Mouse (Mus musculus): Measurements from ENCODE around the gene Fbxw10. TPM values are rescaled to one million over a fixed set of nuclear protein-coding genes. Genes with fewer than 3 reads are reported as not detected.

Fbxw10 gene
- total and polyA plus RNA-seq, 3 experiments, result not detected

- Histone ChIP-seq H3K4me3 (ENCODE audit: control insufficient read depth in 1 of 2, insufficient read depth in 1 of 2, low read depth in 2 of 2, low read length in 2 of 2) (no peak overlapping the region), H3K36me3 (ENCODE audit: control insufficient read depth in 1 of 2, insufficient read depth in 2 of 2, low read length in 2 of 2) (peaks cover 3 to 7% of the 10 kb centered on the region in 2 experiments), H3K27ac (ENCODE audit: control insufficient read depth, low read depth, low read length) (no peak overlapping the region), H3K27me3 (ENCODE audit: control insufficient read depth in 1 of 2, insufficient read depth in 2 of 2, low read length in 2 of 2) (no peaks in the 10 kb centered on the region), H3K79me2 (ENCODE audit: control insufficient read depth, insufficient read depth, low read length, poor library complexity) (peaks cover 2% of the 10 kb centered on the region; the same call in 1 of the 2 replicates), H3K4me1 (ENCODE audit: control insufficient read depth in 1 of 2, insufficient read depth in 2 of 2, low read length in 2 of 2) (no peaks in the 10 kb centered on the region; a peak in 1 of 4 replicates), H3K9ac (ENCODE audit: control insufficient read depth, low read depth, low read length, poor library complexity, severe bottlenecking) (no peak overlapping the region), H3K9me3 (replicated peaks; ENCODE audit: insufficient read depth, low read length) (no peaks in the 10 kb centered on the region)
- no peak for TF ChIP-seq ZMIZ1 (IDR thresholded peaks at IDR 0.05; ENCODE audit: low read depth, low read length)
- TF ChIP-seq CHD1 (IDR thresholded peaks at IDR 0.05; ENCODE audit: low read depth, low read length), result no peak
- no peak for DNase-seq (ENCODE audit: low read depth, low spot score)
Measured at GRCm38 (mm10) chr11:62885323-62885722, 38.5 kb downstream of the Fbxw10 start.

DNA sequence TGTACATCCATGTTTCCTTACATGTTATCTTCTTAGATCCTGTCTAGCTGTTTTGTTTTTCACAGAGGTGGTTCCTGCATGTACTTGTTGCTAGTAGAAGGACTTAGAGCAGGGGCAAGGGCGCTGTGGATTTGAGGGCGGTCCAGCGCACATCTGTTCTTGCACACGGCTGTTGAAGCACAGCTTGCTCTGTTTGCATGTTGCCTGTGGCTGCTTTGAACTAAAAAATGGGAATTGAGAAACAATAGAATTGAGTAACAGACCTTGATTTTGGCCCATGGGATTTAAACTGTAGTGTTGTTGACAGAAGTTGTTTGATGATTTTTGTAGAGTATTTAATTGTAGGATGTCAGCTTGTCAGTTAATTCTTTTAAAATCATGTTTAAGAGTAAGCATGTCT is 43.9 kb downstream of the Fbxw10 start:
- no peaks in the 10 kb centered on the region for H3K4me1 ChIP-seq (ENCODE audit: control insufficient read depth in 1 of 2, insufficient read depth in 2 of 2, low read length in 2 of 2)
- peaks cover 0 to 12% of the 10 kb centered on the region in 2 experiments; a peak in 2 of 4 replicates for H3K36me3 ChIP-seq (ENCODE audit: control insufficient read depth in 1 of 2, insufficient read depth in 2 of 2, low read length in 2 of 2)
- no peaks in the 10 kb centered on the region for H3K27me3 ChIP-seq (ENCODE audit: control insufficient read depth in 1 of 2, insufficient read depth in 2 of 2, low read length in 2 of 2)
- no peak overlapping the region for H3K27ac ChIP-seq (ENCODE audit: control insufficient read depth, low read depth, low read length)
- H3K9ac ChIP-seq (ENCODE audit: control insufficient read depth, low read depth, low read length, poor library complexity, severe bottlenecking), result no peak overlapping the region
- DNase-seq (ENCODE audit: low read depth, low spot score), result no peak
- no peak overlapping the region for H3K4me3 ChIP-seq (ENCODE audit: control insufficient read depth in 1 of 2, insufficient read depth in 1 of 2, low read depth in 2 of 2, low read length in 2 of 2)
- H3K9me3 ChIP-seq (replicated peaks; ENCODE audit: insufficient read depth, low read length), result no peaks in the 10 kb centered on the region
- no peaks in the 10 kb centered on the region for H3K79me2 ChIP-seq (ENCODE audit: control insufficient read depth, insufficient read depth, low read length, poor library complexity)
- no peak for TF ChIP-seq POLR2AphosphoS5 (IDR thresholded peaks at IDR 0.05; ENCODE audit: borderline replicate concordance, low read depth, low read length)
- TF ChIP-seq GATA1 (IDR thresholded peaks at IDR 0.05; ENCODE audit: low read depth, low read length), result no peak
- TF ChIP-seq USF2 (IDR thresholded peaks at IDR 0.05; ENCODE audit: borderline replicate concordance in 1 of 2, insufficient read depth in 1 of 2, low read depth in 1 of 2, low read length in 2 of 2), result no peak
- TF ChIP-seq BHLHE40 (IDR thresholded peaks at IDR 0.05; ENCODE audit: borderline replicate concordance, low read depth, low read length), result no peak
- no peak for TF ChIP-seq EP300 (IDR thresholded peaks at IDR 0.05; ENCODE audit: low read depth in 1 of 2, low read length in 2 of 2)
- no peak for TF ChIP-seq RCOR1 (IDR thresholded peaks at IDR 0.05; ENCODE audit: low read depth, low read length)
- TF ChIP-seq SIN3A (IDR thresholded peaks at IDR 0.05; ENCODE audit: low read length), result no peak
- no peak for TF ChIP-seq MAZ (IDR thresholded peaks at IDR 0.05; ENCODE audit: low read depth, low read length)
- TF ChIP-seq GABPA (IDR thresholded peaks at IDR 0.05; ENCODE audit: low read depth, low read length), result no peak

DNA sequence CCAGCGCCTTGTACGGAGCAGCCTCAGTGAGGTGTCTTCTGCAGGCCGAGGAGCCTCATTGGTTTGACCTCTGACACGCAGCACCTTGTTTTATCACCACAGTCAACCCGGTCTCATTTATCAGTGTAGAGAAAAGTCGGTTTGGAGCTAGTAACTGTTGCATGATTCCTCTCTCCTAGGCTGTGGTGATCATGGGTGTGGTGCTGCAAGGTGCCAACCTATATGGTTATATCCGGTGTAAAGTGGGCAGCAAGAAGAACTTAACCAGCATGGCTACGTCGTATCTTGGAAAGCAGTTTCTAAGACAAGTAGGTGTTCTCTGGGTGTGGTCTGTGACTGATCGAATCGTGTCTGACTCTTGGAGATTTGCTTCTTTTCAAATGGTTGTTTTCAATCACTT is 44.9 kb downstream of the Fbxw10 start:
- Histone ChIP-seq H3K27me3 (ENCODE audit: control insufficient read depth in 1 of 2, insufficient read depth in 2 of 2, low read length in 2 of 2) (no peaks in the 10 kb centered on the region), H3K4me1 (ENCODE audit: control insufficient read depth in 1 of 2, insufficient read depth in 2 of 2, low read length in 2 of 2) (no peaks in the 10 kb centered on the region), H3K27ac (ENCODE audit: control insufficient read depth, low read depth, low read length) (no peak overlapping the region), H3K9ac (ENCODE audit: control insufficient read depth, low read depth, low read length, poor library complexity, severe bottlenecking) (no peak overlapping the region), H3K36me3 (ENCODE audit: control insufficient read depth in 1 of 2, insufficient read depth in 2 of 2, low read length in 2 of 2) (peaks cover 0 to 13% of the 10 kb centered on the region in 2 experiments; a peak in 2 of 4 replicates), H3K9me3 (replicated peaks; ENCODE audit: insufficient read depth, low read length) (no peaks in the 10 kb centered on the region), H3K79me2 (ENCODE audit: control insufficient read depth, insufficient read depth, low read length, poor library complexity) (no peaks in the 10 kb centered on the region), H3K4me3 (ENCODE audit: control insufficient read depth in 1 of 2, insufficient read depth in 1 of 2, low read depth in 2 of 2, low read length in 2 of 2) (no peak overlapping the region)
- no peak for DNase-seq (ENCODE audit: low read depth, low spot score)
- TF ChIP-seq ZC3H11A (IDR thresholded peaks at IDR 0.05; ENCODE audit: low read depth, low read length), result no peak
- TF ChIP-seq HCFC1 (IDR thresholded peaks at IDR 0.05; ENCODE audit: low read depth, low read length), result no peak
- no peak for TF ChIP-seq POLR2AphosphoS5 (IDR thresholded peaks at IDR 0.05; ENCODE audit: borderline replicate concordance, low read depth, low read length)

Data from MEL (cell line).